Mouse (Mus musculus) stomach, postnatal 0 days (tissue): ENCODE measurements at regions not wholly inside any gene's neighbourhood (a gene's known extent, or its start where the extent isn't known, plus 50 kb on each side); places are given as distances from the start of the nearest gene placed in this dataset.

Source experiments
- CTCF ChIP-seq: IDR thresholded peaks from 2 replicates; pipeline ENCODE4 v1.5.1; 2016; ENCODE audit warnings: antibody characterized with exemption, low read depth, mild to moderate bottlenecking, moderate library complexity
- EP300 ChIP-seq: optimal IDR thresholded peaks from 2 replicates; pipeline ENCODE3; 2016; ENCODE audit warnings: antibody characterized with exemption

DNA sequence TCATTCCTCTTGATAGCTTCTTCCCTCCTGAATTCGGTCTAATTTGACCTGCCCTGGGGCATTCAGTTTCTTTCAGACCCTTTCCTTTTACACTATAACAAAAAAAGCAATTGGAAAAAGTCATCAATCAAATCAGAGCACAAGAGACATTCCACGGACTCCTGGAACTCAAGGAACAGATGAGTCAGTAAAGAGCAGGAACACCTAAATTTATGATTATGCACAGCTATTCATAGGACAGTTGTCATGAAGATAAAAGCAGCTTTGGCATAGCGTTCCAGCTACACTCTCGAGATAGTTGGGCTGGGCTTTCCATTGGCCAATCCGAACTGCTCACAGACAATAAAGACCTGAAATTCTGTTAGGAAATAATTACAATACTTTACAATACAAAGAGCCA is 2348.4 kb upstream of the Gm7489 start:
- no peak for TF ChIP-seq EP300
- no peak for TF ChIP-seq CTCF
